Mouse (Mus musculus) olfactory bulb, adult 2 months (tissue): ENCODE data around the gene Prkacb. TPM values are rescaled to one million over a fixed set of nuclear protein-coding genes. Genes with fewer than 3 reads are reported as not detected.
"Not testable (repeated sequence)": the region's sequence is repeated elsewhere in the genome, so short reads cannot be mapped to it uniquely, and the experiment has no call there.

Experiments
- H3K27ac ChIP-seq: fragments of 200-500 bp; 2 replicates; pipeline ENCODE4 v1.5.1; 2012; ENCODE audit warnings: low read depth, low read length; ENCODE audit not compliant: insufficient read depth
- H3K4me1 ChIP-seq: fragments of 200-500 bp; 2 replicates; pipeline ENCODE4 v1.6.1; 2012; ENCODE audit warnings: low read length; ENCODE audit not compliant: control insufficient read depth, insufficient read depth
- H3K4me3 ChIP-seq: fragments of 200-500 bp; 2 replicates; pipeline ENCODE4 v1.5.1; 2012; ENCODE audit warnings: mild to moderate bottlenecking, low read depth, low read length, moderate library complexity; ENCODE audit not compliant: insufficient read depth
- CTCF ChIP-seq: fragments of 200-500 bp; IDR thresholded peaks from 2 replicates; pipeline ENCODE4 v1.5.1; 2012; ENCODE audit warnings: low read depth, mild to moderate bottlenecking, low read length, moderate library complexity; ENCODE audit not compliant: insufficient read depth
- POLR2A ChIP-seq: fragments of 200-500 bp; IDR thresholded peaks from 2 replicates; pipeline ENCODE4 v1.6.1; 2012; ENCODE audit warnings: mild to moderate bottlenecking, low read depth, low read length, moderate library complexity; ENCODE audit not compliant: insufficient read depth
- WGBS: fragments of 180-500 bp; shearing (Covaris S2); methylation state at CpG from one replicate; pipeline ENCODE4 v1.1.7; 2018; 5-methylcytosine and 5-hydroxymethylcytosine counted together
- polyA plus RNA-seq: library from polyadenylated mRNA; stranded (reverse); fragments of >200 nt; gene quantifications from 2 replicates; pipeline ENCODE4 v1.2.4, GENCODE M21; 2012; ENCODE audit warnings: low replicate concordance; ENCODE audit not compliant: missing spikeins, insufficient read depth, insufficient read length

Gene Prkacb
- polyA plus RNA-seq, 1 experiment: 239 TPM

GRCm38 (mm10) chr3:146754270-146754669 lies 58.5 kb downstream of the Prkacb start:
- H3K4me3 ChIP-seq: no peak overlapping the region
- WGBS: 82% methylated on average over 2 of the region's 2 CpGs
- H3K27ac ChIP-seq: no peak overlapping the region
- peaks cover 4% of the 10 kb centered on the region; the same call in 1 of the 2 replicates for H3K4me1 ChIP-seq
- TF ChIP-seq POLR2A: no peak
- no peak for TF ChIP-seq CTCF

- Histone ChIP-seq H3K27ac (no peak overlapping the region), H3K4me1 (no peaks in the 10 kb centered on the region), H3K4me3 (no peak overlapping the region)
- WGBS: 92% methylated on average over 4 of the region's 4 CpGs
- TF ChIP-seq CTCF: no peak
These were observed 71.1 kb downstream of the Prkacb start for GRCm38 (mm10) chr3:146741564-146742202.

GRCm38 (mm10) chr3:146741158-146741557 lies 71.6 kb downstream of the Prkacb start:
- Histone ChIP-seq H3K4me1 (no peaks in the 10 kb centered on the region), H3K4me3 (no peak overlapping the region), H3K27ac (no peak overlapping the region)
- WGBS: 96% methylated on average over 5 of the region's 5 CpGs
- no peak for TF ChIP-seq CTCF
- no peak for TF ChIP-seq POLR2A

DNA sequence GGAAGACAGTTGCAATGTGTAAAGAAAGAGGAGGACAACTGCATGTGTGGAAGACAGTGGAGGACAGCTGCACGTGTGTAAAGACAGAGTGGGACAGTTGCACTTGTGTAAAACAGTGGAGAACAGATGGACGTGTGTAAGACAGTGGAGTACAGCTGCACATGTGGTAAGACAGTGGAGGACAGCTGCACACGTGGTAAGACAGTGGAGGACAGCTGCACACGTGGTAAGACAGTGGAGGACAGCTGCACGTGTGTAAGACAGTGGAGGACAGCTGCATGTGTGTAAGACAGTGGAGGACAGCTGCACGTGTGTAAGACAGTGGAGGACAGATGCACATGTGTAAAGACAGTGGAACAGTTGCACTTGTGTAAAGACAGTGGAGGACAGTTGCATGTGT lies 76.6 kb downstream of the Prkacb start:
- H3K27ac ChIP-seq: not testable (repeated sequence)
- WGBS: 80% methylated on average over 6 of the region's 6 CpGs

DNA sequence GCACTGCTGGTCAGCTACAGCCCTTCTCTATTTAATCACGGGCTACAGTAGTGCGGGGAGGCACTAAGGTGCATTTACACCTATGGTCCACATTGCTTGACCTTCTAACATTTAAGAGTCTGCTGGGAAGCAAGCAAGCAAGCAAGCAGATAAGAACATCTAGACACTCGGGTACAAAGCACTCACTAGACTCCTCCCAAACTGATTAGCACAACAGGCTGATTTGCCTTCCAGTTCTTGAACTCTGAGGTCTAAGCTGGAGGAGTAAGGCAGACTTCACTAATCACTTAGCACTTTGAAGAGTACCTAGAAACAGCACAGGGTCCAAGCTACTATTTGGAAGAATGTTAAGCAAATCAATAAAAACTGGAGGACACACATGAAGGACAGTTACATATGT lies 77.1 kb downstream of the Prkacb start:
- H3K4me1 ChIP-seq: no peaks in the 10 kb centered on the region
- H3K4me3 ChIP-seq: no peak overlapping the region
- TF ChIP-seq POLR2A: no peak
- TF ChIP-seq CTCF: no peak
- H3K27ac ChIP-seq: no peak overlapping the region
- WGBS: 69% methylated on average over 3 of the region's 3 CpGs

More for the DNA sequence above, 76.6 kb downstream of the Prkacb start:
- H3K4me3 ChIP-seq, H3K4me1 ChIP-seq: not testable (repeated sequence)

DNA sequence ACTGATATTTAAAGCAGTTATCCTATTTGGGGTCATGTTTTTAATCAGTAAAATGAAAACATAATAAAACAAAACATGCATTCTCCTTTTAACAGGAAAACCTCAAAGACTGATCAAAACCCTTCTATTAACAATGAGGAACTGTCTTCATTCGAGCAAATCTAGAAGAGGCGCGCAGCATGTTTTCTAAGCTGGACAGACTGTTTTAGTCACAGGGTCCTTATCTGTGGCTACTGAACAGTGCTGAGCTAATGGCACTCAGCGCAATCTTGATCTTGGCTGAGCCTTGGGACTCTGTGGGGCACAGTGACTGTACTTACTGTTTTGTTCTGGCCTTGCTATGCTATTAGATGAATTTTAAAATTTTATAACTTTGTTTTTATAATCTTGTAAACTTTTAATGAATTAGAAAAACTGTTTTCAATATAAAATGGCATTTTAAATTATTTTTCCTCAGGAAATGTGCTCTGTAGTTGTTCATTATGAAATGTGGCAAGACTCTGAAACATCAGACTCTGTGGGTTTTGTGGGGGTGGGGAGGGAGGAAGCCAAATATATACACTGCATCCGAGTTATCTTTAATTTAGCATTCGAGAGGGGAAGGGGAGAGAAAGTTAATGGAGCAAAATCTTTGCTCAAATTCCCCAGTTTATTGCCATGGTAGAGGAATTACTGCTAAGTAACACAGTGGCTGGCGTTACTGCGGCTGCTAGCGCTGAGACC lies 77.7 kb downstream of the Prkacb start:
- TF ChIP-seq CTCF: no peak
- TF ChIP-seq POLR2A: no peak
- H3K27ac ChIP-seq: no peak overlapping the region
- no peak overlapping the region for H3K4me3 ChIP-seq
- no peaks in the 10 kb centered on the region for H3K4me1 ChIP-seq
- 71% methylated on average over 9 of the region's 9 CpGs for WGBS

DNA sequence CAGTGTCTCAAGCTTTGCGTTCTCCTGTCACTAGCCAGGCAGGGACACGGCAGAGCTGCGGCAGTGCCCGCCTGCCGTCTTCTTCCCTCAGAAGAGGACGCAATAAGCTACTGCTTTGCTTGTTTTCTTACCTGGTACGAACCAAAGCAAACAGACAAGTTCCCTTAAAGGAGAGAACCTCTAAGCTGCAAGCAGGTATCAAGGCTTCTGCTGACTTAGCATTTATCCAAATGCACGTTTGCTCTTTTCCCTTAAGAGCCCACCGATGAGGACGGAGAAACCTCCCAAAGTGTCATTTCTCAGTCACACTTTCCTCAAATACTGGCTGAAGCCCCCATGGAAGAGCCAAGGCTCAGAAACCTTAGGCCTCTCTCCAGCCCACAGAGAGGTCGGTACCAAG lies 81.3 kb downstream of the Prkacb start:
- H3K4me3 ChIP-seq: no peak overlapping the region
- H3K4me1 ChIP-seq: no peaks in the 10 kb centered on the region
- no peak overlapping the region for H3K27ac ChIP-seq
- 95% methylated on average over 11 of the region's 11 CpGs for WGBS
- TF ChIP-seq POLR2A (no peak), CTCF (no peak)

DNA sequence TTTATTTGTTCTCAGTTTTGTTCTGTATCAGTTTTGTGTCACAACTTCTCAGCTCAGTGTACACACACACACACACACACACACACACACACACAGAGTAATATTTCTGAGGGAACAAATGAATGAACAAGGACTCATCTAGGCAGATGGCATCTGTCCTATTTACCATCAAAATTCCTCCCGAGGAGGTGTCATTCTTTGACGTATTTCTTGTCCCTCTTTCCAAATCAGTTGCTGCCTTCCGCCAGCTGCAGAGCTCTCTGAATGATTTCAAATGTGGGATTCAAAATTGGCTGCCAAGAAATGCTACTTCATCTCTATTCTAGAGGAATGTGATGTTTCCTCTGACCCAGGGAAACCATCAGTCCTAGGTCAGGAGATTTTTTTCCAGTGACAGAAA lies 89.8 kb downstream of the Prkacb start:
- WGBS: 45% methylated on average over 3 of the region's 3 CpGs
- no peak for TF ChIP-seq POLR2A
- TF ChIP-seq CTCF: no peak
- Histone ChIP-seq H3K4me1 (no peaks in the 10 kb centered on the region), H3K27ac (no peak overlapping the region), H3K4me3 (no peak overlapping the region)

DNA sequence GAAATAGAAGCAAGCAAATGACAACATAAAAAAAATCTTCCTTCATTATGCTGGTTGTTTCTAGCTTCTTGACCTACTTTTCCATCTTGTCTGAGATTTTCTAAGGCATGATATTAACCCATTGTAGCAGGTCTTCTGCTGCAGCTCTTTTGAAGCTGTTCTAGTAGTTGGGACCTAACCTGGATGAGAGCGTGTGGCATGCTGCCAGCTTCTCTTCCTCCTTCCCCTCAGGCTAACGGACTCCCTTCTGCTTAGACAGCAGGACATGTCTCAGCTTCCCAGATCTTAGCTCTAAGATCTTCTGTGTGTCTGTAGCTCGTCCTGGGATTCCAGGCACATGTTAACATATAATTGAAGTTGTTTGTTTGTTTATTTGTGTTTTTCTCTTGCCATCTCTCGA lies 93.1 kb downstream of the Prkacb start:
- TF ChIP-seq CTCF (no peak), POLR2A (no peak)
- Histone ChIP-seq H3K27ac (no peak overlapping the region), H3K4me1 (no peaks in the 10 kb centered on the region), H3K4me3 (no peak overlapping the region)
- 84% methylated on average over 4 of the region's 4 CpGs for WGBS
